Mouse (Mus musculus) hindbrain, embryonic 13.5 days (tissue): ENCODE data around the gene Dip2c. TPM values are rescaled to one million over a fixed set of nuclear protein-coding genes. Genes with fewer than 3 reads are reported as not detected.

Experiments used
- ATAC-seq: fragments of 200-750 bp; cut with Nextera tagmentation; 2 replicates; pipeline ENCODE4 v1.8.0; 2017; ENCODE audit warnings: moderate TSS enrichment; ENCODE audit not compliant: low FRiP score
- H3K27ac ChIP-seq: fragments of 300-500 bp; sonication (generic); 2 replicates; pipeline ENCODE4 v1.5.1; 2015; ENCODE audit warnings: inconsistent platforms, mild to moderate bottlenecking, moderate library complexity
- H3K27me3 ChIP-seq: fragments of 300-500 bp; sonication (generic); 2 replicates; pipeline ENCODE4 v1.6.1; 2015; ENCODE audit warnings: mild to moderate bottlenecking, inconsistent platforms
- H3K36me3 ChIP-seq: fragments of 300-500 bp; sonication (generic); 2 replicates; pipeline ENCODE4 v1.6.1; 2015; ENCODE audit warnings: mild to moderate bottlenecking, inconsistent platforms
- H3K4me1 ChIP-seq: fragments of 300-500 bp; sonication (generic); replicated peaks from 2 replicates; pipeline ENCODE4 v1.6.1; 2015; ENCODE audit warnings: inconsistent platforms
- H3K4me2 ChIP-seq: fragments of 300-500 bp; sonication (generic); 2 replicates; pipeline ENCODE4 v1.6.1; 2015; ENCODE audit warnings: inconsistent platforms, mild to moderate bottlenecking, moderate library complexity
- H3K4me3 ChIP-seq: fragments of 300-500 bp; sonication (generic); 2 replicates; pipeline ENCODE4 v1.5.1; 2015; ENCODE audit warnings: mild to moderate bottlenecking, inconsistent platforms
- H3K9ac ChIP-seq: fragments of 300-500 bp; sonication (generic); 2 replicates; pipeline ENCODE4 v1.6.1; 2015; ENCODE audit warnings: mild to moderate bottlenecking, inconsistent platforms
- H3K9me3 ChIP-seq: fragments of 300-500 bp; sonication (generic); 2 replicates; pipeline ENCODE4 v1.6.1; 2016; ENCODE audit warnings: inconsistent platforms
- WGBS: fragments of 180-500 bp; shearing (Covaris S2); methylation state at CpG from one replicate; pipeline ENCODE4 v1.1.7; 2015; 5-methylcytosine and 5-hydroxymethylcytosine counted together
- polyA plus RNA-seq: library from polyadenylated mRNA; unstranded; fragments of >200 nt; fragmentation: Nextera tagmentation; extraction: Ambion mirVana; gene quantifications from 2 replicates; pipeline ENCODE4 v1.2.1, GENCODE M21; 2015

The Dip2c gene
- polyA plus RNA-seq, 1 experiment from 2014 or later: 10.2 TPM

DNA sequence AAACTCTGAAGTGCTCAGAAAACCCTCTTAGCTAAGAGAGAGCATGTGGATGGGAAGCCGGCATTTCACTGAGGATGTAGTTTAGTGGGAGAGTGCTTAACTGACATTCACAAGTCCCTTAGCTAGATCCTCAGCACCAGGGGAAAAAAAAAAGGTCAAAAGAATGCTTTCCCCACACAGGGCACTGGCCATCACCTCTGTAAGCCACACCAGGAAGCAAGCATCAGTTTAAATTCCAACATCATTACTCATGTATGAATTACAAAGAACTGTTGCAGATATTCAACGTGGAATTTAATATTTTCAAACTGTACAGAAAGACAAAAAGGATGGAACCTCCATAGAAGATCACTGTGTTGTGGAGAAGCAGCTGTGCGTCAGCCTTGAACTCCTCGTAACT, 419.1 kb downstream of the Dip2c start:
- H3K4me2 ChIP-seq: no peak overlapping the region
- H3K9ac ChIP-seq: no peak overlapping the region
- no peak for ATAC-seq
- WGBS: 97% methylated on average over 4 of the region's 4 CpGs
- no peaks in the 10 kb centered on the region for H3K9me3 ChIP-seq
- H3K27me3 ChIP-seq: no peaks in the 10 kb centered on the region
- H3K36me3 ChIP-seq: peaks cover 70% of the 10 kb centered on the region
- no peak overlapping the region for H3K27ac ChIP-seq
- H3K4me1 ChIP-seq: no peaks in the 10 kb centered on the region
- no peak overlapping the region for H3K4me3 ChIP-seq

DNA sequence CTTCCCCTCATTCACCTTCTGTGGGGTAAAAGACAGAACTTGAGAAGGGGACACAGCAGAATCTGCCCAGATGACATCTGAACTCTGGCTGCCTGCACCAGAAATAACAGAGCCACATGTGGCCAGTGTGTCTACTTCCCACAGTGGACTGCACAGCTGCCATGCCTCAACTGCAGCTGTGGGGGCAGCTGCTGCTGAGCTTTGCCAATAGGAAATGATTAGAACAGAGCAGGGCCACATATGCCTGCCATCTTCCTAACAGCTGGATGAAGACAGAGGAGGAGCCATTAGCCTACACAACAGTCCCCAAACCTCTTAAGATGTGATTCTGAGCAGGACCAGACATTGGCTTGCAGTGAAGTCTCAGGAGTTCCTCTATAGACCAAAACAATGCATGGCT, 419.5 kb downstream of the Dip2c start:
- H3K9me3 ChIP-seq: no peaks in the 10 kb centered on the region
- H3K9ac ChIP-seq: no peak overlapping the region
- no peak overlapping the region for H3K4me2 ChIP-seq
- H3K27ac ChIP-seq: no peak overlapping the region
- peaks cover 66% of the 10 kb centered on the region for H3K36me3 ChIP-seq
- no peaks in the 10 kb centered on the region for H3K27me3 ChIP-seq
- no peaks in the 10 kb centered on the region for H3K4me1 ChIP-seq
- no peak overlapping the region for H3K4me3 ChIP-seq
- ATAC-seq: no peak

DNA sequence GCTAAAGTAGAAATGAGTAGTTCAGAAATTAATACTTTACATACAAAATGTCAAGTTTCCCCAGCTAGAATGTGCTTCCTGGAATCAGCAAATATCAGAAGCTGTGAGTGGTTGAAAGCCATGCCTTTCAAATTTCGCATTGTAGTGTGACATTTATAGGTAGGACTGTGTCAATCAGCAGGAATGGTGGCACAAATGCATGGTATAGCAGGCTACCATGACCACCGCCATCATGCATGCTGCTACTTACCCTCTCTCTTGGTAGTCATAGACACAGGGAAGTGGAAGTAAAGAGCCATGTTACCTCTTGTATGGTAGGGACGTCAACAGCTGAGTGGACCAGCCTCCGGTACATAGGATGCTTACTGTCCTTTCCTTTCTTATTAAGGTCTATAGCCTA, 421.0 kb downstream of the Dip2c start:
- Histone ChIP-seq H3K36me3 (peaks cover 52% of the 10 kb centered on the region), H3K9me3 (no peaks in the 10 kb centered on the region), H3K9ac (no peak overlapping the region), H3K27ac (no peak overlapping the region), H3K4me2 (no peak overlapping the region), H3K27me3 (no peaks in the 10 kb centered on the region), H3K4me1 (no peaks in the 10 kb centered on the region), H3K4me3 (no peak overlapping the region)
- WGBS: 99% methylated on average over 4 of the region's 4 CpGs
- no peak for ATAC-seq

DNA sequence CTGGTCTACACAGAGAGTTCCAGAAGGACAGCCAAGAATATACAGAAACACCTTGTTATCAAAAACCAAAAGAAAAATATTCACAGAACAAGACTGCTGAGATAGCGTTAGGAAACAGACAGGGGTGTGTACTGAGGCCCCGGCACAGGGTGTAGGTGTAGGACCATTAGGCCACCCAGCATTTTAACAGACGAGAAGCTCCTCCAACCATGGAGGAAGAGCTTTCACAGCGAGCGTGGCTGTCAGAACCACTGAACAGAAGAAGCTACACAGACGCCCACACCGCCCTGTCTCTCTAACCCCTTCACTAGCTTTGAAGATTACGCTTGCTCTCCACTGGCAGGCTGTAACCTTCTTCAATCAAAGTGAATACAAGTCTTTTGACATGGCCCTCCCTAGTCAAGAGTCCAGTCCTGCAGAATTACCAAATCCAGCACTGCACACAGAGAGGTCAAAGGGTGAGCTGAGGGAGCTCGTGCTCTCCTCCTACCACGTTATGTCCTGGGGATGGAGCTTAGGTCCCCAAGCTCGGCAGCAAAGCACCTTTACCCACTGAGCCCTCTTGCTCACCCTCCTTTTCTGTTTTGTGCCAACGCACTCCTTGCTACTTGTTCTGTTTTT, 426.4 kb downstream of the Dip2c start:
- H3K36me3 ChIP-seq: peaks cover 7% of the 10 kb centered on the region
- H3K4me1 ChIP-seq: peaks cover 4% of the 10 kb centered on the region; the same call in 1 of the 2 replicates
- WGBS: 78% methylated on average over 12 of the region's 12 CpGs
- H3K27me3 ChIP-seq: no peaks in the 10 kb centered on the region
- H3K9me3 ChIP-seq: no peaks in the 10 kb centered on the region
- H3K4me3 ChIP-seq: no peak overlapping the region
- H3K27ac ChIP-seq: no peak overlapping the region
- no peak for ATAC-seq
- H3K9ac ChIP-seq: no peak overlapping the region
- no peak overlapping the region for H3K4me2 ChIP-seq

DNA sequence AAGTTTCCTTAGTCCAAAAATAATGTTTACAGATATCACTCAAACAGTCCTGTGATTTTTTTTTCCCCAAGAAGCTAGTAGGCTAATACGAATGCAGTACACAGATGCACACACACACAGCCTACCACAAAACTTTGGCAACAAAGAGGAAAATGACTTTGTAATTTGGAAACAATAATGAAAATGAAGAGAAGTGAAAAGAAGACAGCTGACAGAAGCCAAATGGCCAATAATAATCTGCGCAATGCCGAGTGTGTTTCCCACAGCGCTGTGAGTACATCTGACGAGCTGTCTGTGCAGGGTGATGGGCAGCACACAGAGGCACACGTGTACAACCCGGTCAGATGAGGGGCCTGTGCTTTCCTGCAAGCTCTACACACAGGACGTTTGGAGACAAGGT, 430.4 kb downstream of the Dip2c start:
- Histone ChIP-seq H3K9ac (no peak overlapping the region), H3K4me2 (no peak overlapping the region), H3K9me3 (no peaks in the 10 kb centered on the region), H3K27ac (no peak overlapping the region), H3K27me3 (no peaks in the 10 kb centered on the region), H3K36me3 (peaks cover 10% of the 10 kb centered on the region; the same call in 1 of the 2 replicates), H3K4me1 (peaks cover 4% of the 10 kb centered on the region; the same call in 1 of the 2 replicates), H3K4me3 (no peak overlapping the region)
- no peak for ATAC-seq
- whole genome bisulfite sequencing: 96% methylated on average over 8 of the region's 8 CpGs

DNA sequence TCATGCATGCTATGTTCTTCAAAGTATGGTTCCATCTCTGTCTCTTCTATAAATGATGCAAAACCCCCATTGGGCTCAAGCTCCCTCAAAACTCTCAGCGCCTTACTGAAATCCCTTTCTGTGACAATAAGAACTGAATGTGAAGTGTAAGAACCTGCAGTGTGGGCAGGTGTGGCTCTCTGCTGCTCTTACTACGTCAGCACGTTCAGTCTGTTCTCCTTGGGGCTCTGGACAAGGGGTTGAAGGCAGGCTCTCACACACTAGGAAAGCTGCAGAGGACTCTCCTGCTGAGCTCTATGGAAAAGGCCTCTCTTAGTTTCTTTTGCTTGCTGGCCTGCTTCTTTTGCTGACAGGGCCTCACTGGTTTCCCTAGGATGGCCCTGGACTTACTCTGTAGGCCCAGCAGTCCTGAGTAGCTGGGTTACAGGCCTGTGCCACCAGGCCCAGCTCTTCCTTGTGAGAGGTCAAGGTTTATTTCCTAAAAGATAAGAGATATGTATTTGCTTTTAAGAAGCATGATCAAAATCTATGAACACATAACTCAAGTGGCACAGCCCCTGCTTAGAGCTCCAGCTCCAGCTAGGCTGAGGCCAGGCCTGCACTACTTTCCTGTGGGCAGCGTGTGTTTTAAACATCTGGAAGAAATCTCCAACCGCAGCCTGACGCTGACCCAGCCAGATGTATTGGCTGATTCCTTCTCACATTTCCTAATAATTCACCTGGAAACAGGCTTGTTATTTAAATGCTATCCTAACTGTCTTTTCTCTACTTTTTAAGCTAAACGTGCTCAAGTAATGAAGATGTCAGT, 432.3 kb downstream of the Dip2c start:
- H3K4me3 ChIP-seq: no peak overlapping the region
- no peaks in the 10 kb centered on the region for H3K27me3 ChIP-seq
- no peak overlapping the region for H3K27ac ChIP-seq
- WGBS: 85% methylated on average over 7 of the region's 7 CpGs
- H3K4me2 ChIP-seq: no peak overlapping the region
- ATAC-seq: no peak
- no peaks in the 10 kb centered on the region for H3K9me3 ChIP-seq
- H3K9ac ChIP-seq: no peak overlapping the region
- peaks cover 10% of the 10 kb centered on the region for H3K36me3 ChIP-seq
- no peaks in the 10 kb centered on the region for H3K4me1 ChIP-seq

DNA sequence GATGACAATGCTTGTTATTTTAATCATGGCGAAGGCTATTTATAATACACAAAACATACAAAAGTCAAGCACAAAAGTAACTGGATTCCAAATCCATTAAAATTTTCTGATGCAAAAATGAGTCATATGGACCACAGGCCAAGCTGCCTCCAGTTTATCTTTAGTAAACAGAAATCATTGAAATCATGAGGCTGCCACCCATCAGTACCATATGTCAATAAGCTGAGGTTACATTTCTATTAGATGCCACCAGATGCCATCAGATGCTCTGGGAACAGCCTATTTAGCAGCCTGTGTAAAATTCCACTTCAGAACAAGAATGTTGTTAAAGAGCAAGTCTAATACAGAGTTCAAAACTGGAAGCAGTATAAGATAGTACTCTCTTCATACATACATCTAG, 436.1 kb downstream of the Dip2c start:
- Histone ChIP-seq H3K9me3 (no peaks in the 10 kb centered on the region), H3K4me1 (no peaks in the 10 kb centered on the region), H3K4me2 (no peak overlapping the region), H3K9ac (no peak overlapping the region), H3K36me3 (peaks cover 16% of the 10 kb centered on the region), H3K4me3 (no peak overlapping the region), H3K27me3 (no peaks in the 10 kb centered on the region), H3K27ac (no peak overlapping the region)
- no peak for ATAC-seq
- WGBS: 97% methylated on average over 1 of the region's 1 CpGs

DNA sequence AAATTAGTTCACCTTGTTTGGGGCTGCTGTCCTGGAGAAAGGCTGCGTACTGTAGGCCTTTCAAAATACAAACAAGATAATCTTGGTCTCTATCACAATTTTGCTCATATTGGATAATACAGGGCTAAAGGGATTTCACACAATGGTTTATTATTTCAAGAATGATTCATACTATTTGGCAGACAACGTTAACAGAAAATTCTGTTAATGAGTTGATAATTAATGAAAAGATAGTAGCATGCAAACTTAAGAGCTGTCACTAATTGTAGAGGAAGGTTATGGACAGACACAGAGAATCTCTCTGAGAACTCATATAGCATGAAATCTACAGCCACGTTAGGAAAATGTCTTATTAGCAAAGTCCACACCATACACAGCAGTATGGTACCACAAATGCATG, 436.6 kb downstream of the Dip2c start:
- no peaks in the 10 kb centered on the region for H3K4me1 ChIP-seq
- no peak overlapping the region for H3K9ac ChIP-seq
- no peak overlapping the region for H3K4me3 ChIP-seq
- no peak overlapping the region for H3K4me2 ChIP-seq
- no peak for ATAC-seq
- no peak overlapping the region for H3K27ac ChIP-seq
- no peaks in the 10 kb centered on the region for H3K27me3 ChIP-seq
- no peaks in the 10 kb centered on the region for H3K9me3 ChIP-seq
- peaks cover 17% of the 10 kb centered on the region for H3K36me3 ChIP-seq
- WGBS: 92% methylated on average over 3 of the region's 3 CpGs

DNA sequence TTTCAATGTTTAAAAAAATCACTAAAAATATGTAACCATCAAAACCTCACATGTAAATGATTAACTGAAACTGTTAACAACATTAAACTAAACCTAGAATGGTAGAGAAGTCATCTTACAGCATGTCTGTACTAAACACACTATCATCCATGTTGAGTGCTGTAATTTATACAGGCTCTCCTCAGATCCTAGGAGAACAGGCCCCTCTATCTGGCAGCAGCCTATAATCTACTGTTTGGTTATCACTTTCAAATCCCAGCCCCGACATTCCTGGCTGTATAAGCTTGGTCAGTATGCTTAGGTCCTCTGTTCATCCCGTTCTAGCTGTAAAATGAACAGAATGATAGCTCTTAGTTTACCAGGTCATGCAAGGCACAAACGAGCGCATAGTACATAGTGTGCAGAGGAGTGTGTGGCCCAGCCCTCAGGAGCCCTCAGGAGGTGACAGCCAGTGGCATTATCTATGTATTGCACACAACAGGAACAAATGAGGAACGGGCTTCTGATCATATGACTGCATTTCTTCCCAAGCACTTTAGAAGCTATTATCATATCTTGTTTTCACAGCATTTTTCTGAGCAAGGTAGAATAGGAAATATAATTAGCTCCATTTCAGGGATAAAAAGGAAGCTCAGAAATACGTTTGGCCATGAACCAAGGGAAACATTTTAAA, 437.3 kb downstream of the Dip2c start:
- WGBS: 87% methylated on average over 6 of the region's 6 CpGs
- Histone ChIP-seq H3K9ac (no peak overlapping the region), H3K36me3 (peaks cover 14% of the 10 kb centered on the region), H3K4me1 (no peaks in the 10 kb centered on the region), H3K4me2 (no peak overlapping the region), H3K9me3 (no peaks in the 10 kb centered on the region), H3K4me3 (no peak overlapping the region), H3K27ac (no peak overlapping the region), H3K27me3 (no peaks in the 10 kb centered on the region)
- ATAC-seq: no peak

DNA sequence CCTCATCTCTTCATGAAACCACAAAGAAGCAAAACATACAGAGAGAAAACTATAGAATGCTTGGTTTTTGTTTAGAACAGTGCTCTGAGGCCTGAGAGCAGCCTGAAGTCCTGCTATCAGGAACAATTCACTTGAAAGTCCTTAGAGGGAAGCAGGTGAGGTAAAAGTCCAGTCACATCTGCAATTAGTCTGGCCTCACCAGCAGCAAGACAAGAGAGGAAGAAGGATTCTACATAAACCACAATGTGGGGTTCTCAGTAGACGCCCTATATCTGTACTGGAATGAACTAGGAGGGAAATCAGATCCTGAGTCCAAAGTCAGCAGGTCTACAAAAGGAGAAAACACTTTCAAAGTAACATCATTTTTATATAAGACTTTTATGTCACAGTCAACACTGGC, 438.9 kb downstream of the Dip2c start:
- no peaks in the 10 kb centered on the region for H3K4me1 ChIP-seq
- no peak overlapping the region for H3K4me3 ChIP-seq
- H3K36me3 ChIP-seq: peaks cover 18% of the 10 kb centered on the region; the same call in 1 of the 2 replicates
- H3K9me3 ChIP-seq: no peaks in the 10 kb centered on the region
- H3K27me3 ChIP-seq: no peaks in the 10 kb centered on the region
- ATAC-seq: no peak
- H3K4me2 ChIP-seq: no peak overlapping the region
- H3K27ac ChIP-seq: no peak overlapping the region
- WGBS: 97% methylated on average over 1 of the region's 1 CpGs
- no peak overlapping the region for H3K9ac ChIP-seq
